19 mouse cellular contexts compared by ENCODE assay signal in the genomic region with DNA sequence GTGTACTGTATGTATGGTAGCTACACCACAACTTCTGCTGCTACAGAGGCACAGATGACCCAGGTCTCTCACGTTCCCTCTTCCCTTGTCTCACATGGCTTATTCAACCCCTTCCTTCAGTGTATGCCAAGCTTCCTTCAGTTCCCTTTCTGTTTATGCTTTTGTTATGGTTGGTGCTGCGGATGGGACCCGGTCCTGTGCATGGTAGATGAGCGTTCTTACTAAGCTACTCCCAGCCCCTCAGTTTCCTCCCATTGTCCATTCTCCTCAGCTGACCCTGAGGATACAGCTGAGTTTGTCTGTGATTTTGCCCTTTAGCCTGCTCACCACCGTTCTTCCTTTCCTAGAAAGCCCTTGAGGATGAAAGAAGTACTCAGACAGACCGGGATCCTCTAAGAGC. TPM values are rescaled to one million over a fixed set of nuclear protein-coding genes. Genes with fewer than 3 reads are reported as not detected.
"Had no signal": no experiment of that assay in that cellular context is flagged by ENCODE, and none has a peak within 500 bp of the region (broad histone marks: within the 10 kb centered on the region; RNA-seq: fewer than 3 reads in every experiment).

No protein-coding gene starts in this region.

- H3K9ac ChIP-seq: hindbrain, embryonic 15.5 days; limb, embryonic 12.5 days; lung, embryonic 15.5 days; midbrain, embryonic 12.5 days; neural tube, embryonic 15.5 days had no signal

- ATAC-seq: inflammation-experienced regulatory T-cells, adult 6 months had no signal

- H3K9me3 ChIP-seq: hindbrain, embryonic 15.5 days; limb, embryonic 12.5 days; lung, embryonic 15.5 days; midbrain, embryonic 12.5 days; neural tube, embryonic 15.5 days had no signal

- H3K36me3 ChIP-seq: hindbrain, embryonic 15.5 days had no signal

- H3K27me3 ChIP-seq: hindbrain, embryonic 15.5 days; lung, embryonic 15.5 days; midbrain, embryonic 12.5 days; neural tube, embryonic 15.5 days had no signal

- H3K4me2 ChIP-seq: hindbrain, embryonic 15.5 days; limb, embryonic 12.5 days; lung, embryonic 15.5 days; midbrain, embryonic 12.5 days; neural tube, embryonic 15.5 days had no signal

- H3K4me3 ChIP-seq: hindbrain, embryonic 15.5 days; layer of hippocampus, adult 2 months; limb, embryonic 12.5 days; lung, embryonic 15.5 days; midbrain, embryonic 12.5 days; myocyte; neural tube, embryonic 15.5 days had no signal

- H3K27ac ChIP-seq: hindbrain, embryonic 15.5 days; layer of hippocampus, adult 2 months; limb, embryonic 12.5 days; lung, embryonic 15.5 days; midbrain, embryonic 12.5 days; neural tube, embryonic 15.5 days; stomach, postnatal 0 days had no signal

- DNase-seq: kidney, adult 11 months; kidney, postnatal 10 days; kidney, postnatal 4 days; right cerebral cortex, adult 18-20 months; right cerebral cortex, postnatal 25 days had no signal

RNA-seq across cellular contexts. Expression of gene Kncn, which starts 32.6 kb away (rescaled TPM):
- total RNA-seq: liver, adult 2 months had no signal
- polyA plus RNA-seq: inflammation-experienced regulatory T-cells, adult 6 months; kidney, embryonic 14.5 days; limb, embryonic 12.5 days; liver, adult 2 months; lung, embryonic 15.5 days; midbrain, embryonic 12.5 days; myocyte; neural tube, embryonic 11.5 days; stomach, postnatal 0 days had no signal

RNA-seq across cellular contexts. Expression of gene 6430628N08Rik, which starts 38.9 kb away (rescaled TPM):
- total RNA-seq: layer of hippocampus, adult 2 months; layer of hippocampus, postnatal 10 days; liver, adult 2 months; megakaryocyte progenitor cell, adult 5-6 weeks had no signal
- polyA plus RNA-seq: inflammation-experienced regulatory T-cells, adult 6 months; kidney, embryonic 14.5 days; liver, adult 2 months; lung, embryonic 15.5 days; myocyte; neural tube, embryonic 11.5 days; stomach, postnatal 0 days had no signal
